Mouse (Mus musculus): ENCODE measurements around the gene Sh2b1. TPM values are rescaled to one million over a fixed set of nuclear protein-coding genes. Genes with fewer than 3 reads are reported as not detected.
A peak's percentile ranks its signal among the peaks of the same experiment; 100 is the strongest.

The Sh2b1 gene
- polyA plus RNA-seq, 1 experiment from 2014 or later, result 55.5 TPM

DNA sequence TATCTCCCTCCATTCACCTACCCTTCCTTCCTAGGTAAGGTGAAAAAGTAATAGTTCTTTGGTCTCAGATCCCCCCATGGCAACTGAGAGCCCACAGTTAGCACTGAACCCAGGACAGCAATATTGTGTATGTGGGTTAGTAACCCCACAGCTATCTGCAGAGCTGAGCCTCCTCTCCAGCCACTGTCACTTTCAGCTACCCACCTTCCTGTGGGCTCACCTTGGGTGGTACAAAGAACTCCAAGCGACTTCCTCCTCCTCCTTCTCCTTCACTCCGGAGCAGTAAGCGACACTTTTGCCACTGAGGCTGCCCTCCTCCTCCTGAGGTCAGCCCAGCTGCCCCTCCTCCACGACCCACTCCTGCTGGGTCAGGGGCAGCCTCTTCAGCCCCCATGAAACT is 3.4 kb downstream of the Sh2b1 start:
- ATAC-seq (ENCODE audit: insufficient read depth, low FRiP score, low TSS enrichment) (no peak), DNase-seq (ENCODE audit: low spot score) (no peak)
- no peaks in the 10 kb centered on the region for H3K9me3 ChIP-seq (ENCODE audit: control insufficient read depth, low read length)
- WGBS, result 86% methylated on average over 4 of the region's 4 CpGs
- no peak overlapping the region for H3K9ac ChIP-seq (ENCODE audit: low read length)
- H3K27ac ChIP-seq (ENCODE audit: low read depth, low read length), result no peak overlapping the region
- H3K4me1 ChIP-seq (ENCODE audit: control insufficient read depth, insufficient read depth, low read length), result peaks cover 13% of the 10 kb centered on the region
- H3K36me3 ChIP-seq (ENCODE audit: control insufficient read depth, insufficient read depth, low read length), result peaks cover 24% of the 10 kb centered on the region
- no peaks in the 10 kb centered on the region for H3K27me3 ChIP-seq (ENCODE audit: control insufficient read depth, insufficient read depth, low read length)
- H3K4me3 ChIP-seq (ENCODE audit: low read depth, low read length), result no peak overlapping the region
- no peak overlapping the region for H3K4me2 ChIP-seq (ENCODE audit: low read depth)

DNA sequence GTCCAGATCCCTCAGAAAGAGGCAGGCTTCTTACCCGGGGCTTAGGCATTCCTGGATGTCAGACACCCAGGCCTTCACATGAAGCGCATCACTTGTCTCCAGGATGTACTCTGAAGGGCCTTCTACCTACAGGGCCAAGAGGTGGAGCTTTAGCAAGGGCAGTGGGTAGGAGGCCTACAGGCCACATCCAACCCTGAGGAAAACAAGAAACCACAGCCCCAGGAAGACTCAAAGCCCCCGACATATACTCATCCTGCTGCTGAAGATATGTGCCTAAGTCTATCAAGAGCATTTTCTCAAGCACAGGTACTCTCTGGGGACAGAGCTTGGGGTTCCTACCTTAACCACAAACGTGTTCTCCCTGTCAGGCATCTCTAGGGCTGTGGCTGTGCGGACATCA is 3.9 kb downstream of the Sh2b1 start:
- H3K4me1 ChIP-seq (ENCODE audit: control insufficient read depth, insufficient read depth, low read length), result peaks cover 13% of the 10 kb centered on the region
- DNase-seq (ENCODE audit: low spot score) (no peak), ATAC-seq (ENCODE audit: insufficient read depth, low FRiP score, low TSS enrichment) (no peak)
- H3K9me3 ChIP-seq (ENCODE audit: control insufficient read depth, low read length), result no peaks in the 10 kb centered on the region
- H3K4me3 ChIP-seq (ENCODE audit: low read depth, low read length), result no peak overlapping the region
- H3K27ac ChIP-seq (ENCODE audit: low read depth, low read length), result no peak overlapping the region
- no peaks in the 10 kb centered on the region for H3K27me3 ChIP-seq (ENCODE audit: control insufficient read depth, insufficient read depth, low read length)
- H3K9ac ChIP-seq (ENCODE audit: low read length), result no peak overlapping the region
- 87% methylated on average over 5 of the region's 5 CpGs for WGBS
- peaks cover 24% of the 10 kb centered on the region for H3K36me3 ChIP-seq (ENCODE audit: control insufficient read depth, insufficient read depth, low read length)
- H3K4me2 ChIP-seq (ENCODE audit: low read depth), result no peak overlapping the region

DNA sequence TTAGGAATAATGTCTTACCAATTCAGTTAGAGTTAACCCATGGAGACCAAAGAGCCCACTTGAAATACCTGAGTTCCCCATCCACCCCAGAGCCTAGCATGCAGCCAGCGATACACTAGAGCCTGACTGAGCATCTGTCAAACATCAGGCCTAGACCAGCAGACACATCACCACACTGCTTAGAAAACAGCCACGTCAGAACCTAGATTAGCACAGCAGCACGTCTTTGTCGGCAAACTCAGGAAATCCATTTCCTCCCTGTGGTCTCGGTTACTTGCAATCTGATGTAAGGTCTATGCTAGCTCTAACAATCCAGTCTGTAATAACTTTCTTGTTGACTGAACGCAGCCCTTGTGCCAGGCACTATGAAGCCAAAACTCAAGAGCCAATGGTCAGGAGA is 5.1 kb downstream of the Sh2b1 start:
- H3K4me1 ChIP-seq (ENCODE audit: control insufficient read depth, insufficient read depth, low read length), result peaks cover 9% of the 10 kb centered on the region
- no peak overlapping the region for H3K9ac ChIP-seq (ENCODE audit: low read length)
- peaks cover 24% of the 10 kb centered on the region for H3K36me3 ChIP-seq (ENCODE audit: control insufficient read depth, insufficient read depth, low read length)
- H3K4me2 ChIP-seq (ENCODE audit: low read depth), result no peak overlapping the region
- ATAC-seq (ENCODE audit: insufficient read depth, low FRiP score, low TSS enrichment), result no peak
- no peaks in the 10 kb centered on the region for H3K27me3 ChIP-seq (ENCODE audit: control insufficient read depth, insufficient read depth, low read length)
- H3K4me3 ChIP-seq (ENCODE audit: low read depth, low read length), result no peak overlapping the region
- no peak for DNase-seq (ENCODE audit: low spot score)
- no peaks in the 10 kb centered on the region for H3K9me3 ChIP-seq (ENCODE audit: control insufficient read depth, low read length)
- no peak overlapping the region for H3K27ac ChIP-seq (ENCODE audit: low read depth, low read length)
- 92% methylated on average over 6 of the region's 6 CpGs for WGBS

DNA sequence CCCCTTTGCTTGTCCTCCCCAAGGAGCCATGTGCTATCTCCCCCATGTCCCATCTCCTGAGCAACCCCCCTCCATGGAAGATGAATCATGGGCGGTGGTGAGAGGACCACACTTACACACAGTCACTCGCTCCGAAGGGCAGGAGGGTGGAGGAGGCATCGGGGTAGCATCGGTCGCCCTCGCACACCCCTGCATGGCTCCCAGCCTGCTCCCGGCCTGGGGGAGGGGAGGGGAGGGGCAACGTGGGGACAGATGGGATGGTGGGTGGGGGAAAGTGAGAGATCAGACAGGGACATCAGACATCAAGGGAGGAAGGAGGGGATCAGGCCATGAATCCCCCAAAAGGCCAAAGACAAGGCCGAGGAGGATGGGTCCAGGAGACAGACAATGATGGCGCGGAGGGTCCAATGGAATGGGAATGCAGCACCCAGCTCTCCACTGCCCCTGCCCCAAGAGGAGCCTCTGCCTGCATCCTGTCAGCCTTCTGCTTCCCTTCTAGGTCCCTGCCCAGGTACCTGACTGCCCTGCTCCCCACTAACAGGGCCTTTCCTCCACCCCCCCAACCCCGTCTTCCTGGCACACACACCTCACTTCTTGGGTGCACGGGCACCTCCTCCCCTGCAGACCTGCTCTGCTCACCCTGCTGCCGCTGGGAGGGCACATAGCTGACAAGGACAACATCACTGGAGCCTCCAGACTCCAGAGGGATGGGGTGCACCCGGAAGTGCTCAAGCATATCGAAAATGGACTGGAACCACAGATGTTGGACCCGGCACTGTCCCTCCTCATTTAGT is 7.2 kb downstream of the Sh2b1 start:
- Histone ChIP-seq H3K9me3 (ENCODE audit: control insufficient read depth, low read length) (no peaks in the 10 kb centered on the region), H3K4me3 (ENCODE audit: low read depth, low read length) (no peak overlapping the region), H3K27me3 (ENCODE audit: control insufficient read depth, insufficient read depth, low read length) (no peaks in the 10 kb centered on the region), H3K36me3 (ENCODE audit: control insufficient read depth, insufficient read depth, low read length) (peaks cover 24% of the 10 kb centered on the region), H3K27ac (ENCODE audit: low read depth, low read length) (no peak overlapping the region), H3K4me2 (ENCODE audit: low read depth) (no peak overlapping the region), H3K4me1 (ENCODE audit: control insufficient read depth, insufficient read depth, low read length) (no peaks in the 10 kb centered on the region), H3K9ac (ENCODE audit: low read length) (no peak overlapping the region)
- WGBS, result 90% methylated on average over 18 of the region's 18 CpGs
- ATAC-seq (ENCODE audit: insufficient read depth, low FRiP score, low TSS enrichment) (no peak), DNase-seq (ENCODE audit: low spot score) (no peak)

DNA sequence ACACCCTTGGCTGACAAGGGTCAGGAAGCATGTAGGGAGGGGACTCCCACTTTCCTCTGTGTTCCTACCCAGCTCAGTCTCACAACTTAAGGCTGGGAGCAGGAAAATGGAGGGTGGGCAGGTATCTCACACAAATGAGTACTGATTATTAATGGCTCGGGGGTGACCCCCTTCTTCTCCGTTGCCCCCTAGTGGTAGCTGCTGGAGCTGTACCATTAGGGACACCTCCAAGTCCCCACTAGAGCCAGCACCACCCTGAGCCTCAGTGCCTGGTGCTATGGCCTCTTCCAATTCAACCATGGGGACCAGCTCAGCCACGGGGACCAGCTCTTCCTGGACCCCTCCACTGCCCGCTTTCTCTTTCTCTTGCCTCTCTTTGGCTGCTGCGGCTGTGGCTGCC is 8.0 kb downstream of the Sh2b1 start:
- Histone ChIP-seq H3K4me1 (ENCODE audit: control insufficient read depth, insufficient read depth, low read length) (no peaks in the 10 kb centered on the region), H3K27ac (ENCODE audit: low read depth, low read length) (no peak overlapping the region), H3K27me3 (ENCODE audit: control insufficient read depth, insufficient read depth, low read length) (no peaks in the 10 kb centered on the region), H3K36me3 (ENCODE audit: control insufficient read depth, insufficient read depth, low read length) (peaks cover 24% of the 10 kb centered on the region), H3K4me2 (ENCODE audit: low read depth) (no peak overlapping the region), H3K9ac (ENCODE audit: low read length) (no peak overlapping the region), H3K4me3 (ENCODE audit: low read depth, low read length) (no peak overlapping the region), H3K9me3 (ENCODE audit: control insufficient read depth, low read length) (no peaks in the 10 kb centered on the region)
- DNase-seq (ENCODE audit: low spot score) (peak; percentile 44), ATAC-seq (ENCODE audit: insufficient read depth, low FRiP score, low TSS enrichment) (no peak; the same call in 1 of the 2 replicates)
- 75% methylated on average over 5 of the region's 5 CpGs for WGBS

DNA sequence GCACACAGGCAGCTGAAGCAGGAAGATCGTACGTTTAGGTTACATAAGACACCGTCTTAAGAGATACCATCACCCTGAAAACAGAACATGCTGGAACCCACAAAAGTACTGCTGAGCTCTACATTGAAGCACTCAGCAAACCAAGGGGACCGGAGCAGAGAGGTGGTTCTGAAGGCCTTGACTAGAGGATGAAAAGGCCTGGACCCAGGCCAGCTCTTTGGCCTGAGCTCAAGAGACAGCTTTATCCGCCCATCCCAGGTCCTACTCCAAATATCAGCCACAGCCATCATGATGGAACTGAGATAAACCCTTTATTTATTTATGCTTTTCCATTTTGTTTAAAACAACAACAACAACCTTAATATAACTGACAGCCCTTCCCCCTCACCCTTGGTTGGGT is 8.5 kb downstream of the Sh2b1 start:
- Histone ChIP-seq H3K27ac (ENCODE audit: low read depth, low read length) (no peak overlapping the region), H3K9me3 (ENCODE audit: control insufficient read depth, low read length) (no peaks in the 10 kb centered on the region), H3K27me3 (ENCODE audit: control insufficient read depth, insufficient read depth, low read length) (no peaks in the 10 kb centered on the region), H3K4me1 (ENCODE audit: control insufficient read depth, insufficient read depth, low read length) (no peaks in the 10 kb centered on the region), H3K36me3 (ENCODE audit: control insufficient read depth, insufficient read depth, low read length) (peaks cover 20% of the 10 kb centered on the region), H3K4me2 (ENCODE audit: low read depth) (no peak overlapping the region), H3K4me3 (ENCODE audit: low read depth, low read length) (no peak overlapping the region), H3K9ac (ENCODE audit: low read length) (no peak overlapping the region)
- ATAC-seq (ENCODE audit: insufficient read depth, low FRiP score, low TSS enrichment), result no peak
- no peak for DNase-seq (ENCODE audit: low spot score)
- WGBS, result 94% methylated on average over 5 of the region's 5 CpGs

DNA sequence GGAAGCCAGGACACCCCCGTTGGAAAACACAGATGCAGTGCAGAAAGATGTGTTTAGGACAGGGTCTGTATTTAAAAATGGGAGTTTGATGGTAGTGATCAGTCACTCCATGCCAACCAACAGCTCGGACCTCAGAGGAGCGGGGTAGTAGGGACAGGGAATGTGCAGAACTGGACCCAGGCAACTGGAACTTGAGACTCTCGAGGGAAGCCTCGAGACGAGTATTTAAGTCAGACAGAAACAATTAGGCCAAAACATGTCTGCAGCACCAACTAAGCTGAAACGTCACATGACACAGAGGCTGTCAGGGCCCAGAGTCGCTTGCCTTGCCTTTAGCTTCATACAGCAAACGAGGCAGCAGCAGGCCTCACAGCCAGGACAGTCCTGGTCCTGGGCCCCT is 9.1 kb downstream of the Sh2b1 start:
- 84% methylated on average over 9 of the region's 9 CpGs for WGBS

DNA sequence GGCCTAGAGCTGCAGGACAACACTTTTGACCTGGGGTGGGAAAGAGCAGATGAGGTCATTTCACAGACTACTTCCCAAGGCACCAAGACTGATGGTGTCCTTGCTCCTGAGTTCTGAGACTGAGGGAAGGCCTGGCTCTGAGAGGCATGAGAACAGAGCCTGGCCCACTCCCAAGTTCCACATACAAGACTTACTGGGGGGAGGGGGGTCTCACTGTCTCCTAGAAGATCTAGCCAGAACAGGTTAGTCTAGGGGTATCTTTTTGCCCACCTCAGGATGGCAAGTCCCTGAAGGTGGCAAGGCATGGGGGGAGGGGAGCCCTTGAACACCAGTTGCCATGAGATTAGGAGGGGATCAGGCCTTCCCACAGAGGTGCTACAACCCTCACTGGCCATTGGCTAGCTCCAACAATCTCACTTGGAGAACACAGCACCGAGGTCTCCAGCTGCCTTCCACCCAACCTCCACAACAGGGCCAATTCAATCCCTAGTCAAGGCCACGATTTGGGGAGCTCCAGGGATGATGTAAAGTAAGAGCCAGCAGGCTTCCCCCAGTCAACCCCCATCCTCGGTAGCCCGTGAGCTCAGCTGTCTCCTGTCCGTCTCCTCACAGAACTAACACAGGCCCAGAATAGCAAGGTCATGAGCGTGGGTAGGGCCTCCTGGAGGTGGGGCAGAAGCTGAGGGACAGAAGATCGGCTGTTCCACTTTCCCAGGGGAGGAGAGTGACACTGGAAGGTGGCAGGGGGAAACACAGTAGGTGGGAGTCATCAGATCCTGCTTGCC is 9.8 kb downstream of the Sh2b1 start:
- WGBS, result 63% methylated on average over 7 of the region's 7 CpGs
- Histone ChIP-seq H3K4me2 (ENCODE audit: low read depth) (no peak overlapping the region), H3K4me1 (ENCODE audit: control insufficient read depth, insufficient read depth, low read length) (no peaks in the 10 kb centered on the region), H3K27me3 (ENCODE audit: control insufficient read depth, insufficient read depth, low read length) (no peaks in the 10 kb centered on the region), H3K4me3 (ENCODE audit: low read depth, low read length) (no peak overlapping the region), H3K27ac (ENCODE audit: low read depth, low read length) (no peak overlapping the region), H3K9ac (ENCODE audit: low read length) (no peak overlapping the region), H3K36me3 (ENCODE audit: control insufficient read depth, insufficient read depth, low read length) (peaks cover 13% of the 10 kb centered on the region), H3K9me3 (ENCODE audit: control insufficient read depth, low read length) (no peaks in the 10 kb centered on the region)
- ATAC-seq (ENCODE audit: insufficient read depth, low FRiP score, low TSS enrichment) (no peak), DNase-seq (ENCODE audit: low spot score) (no peak)

More for the DNA sequence above, 9.1 kb downstream of the Sh2b1 start:
- no peak for ATAC-seq (ENCODE audit: insufficient read depth, low FRiP score, low TSS enrichment)
- no peak overlapping the region for H3K4me2 ChIP-seq (ENCODE audit: low read depth)
- DNase-seq (ENCODE audit: low spot score), result no peak
- H3K36me3 ChIP-seq (ENCODE audit: control insufficient read depth, insufficient read depth, low read length), result peaks cover 17% of the 10 kb centered on the region
- H3K27ac ChIP-seq (ENCODE audit: low read depth, low read length), result no peak overlapping the region
- no peak overlapping the region for H3K9ac ChIP-seq (ENCODE audit: low read length)
- H3K9me3 ChIP-seq (ENCODE audit: control insufficient read depth, low read length), result no peaks in the 10 kb centered on the region
- no peaks in the 10 kb centered on the region for H3K4me1 ChIP-seq (ENCODE audit: control insufficient read depth, insufficient read depth, low read length)
- H3K27me3 ChIP-seq (ENCODE audit: control insufficient read depth, insufficient read depth, low read length), result no peaks in the 10 kb centered on the region
- no peak overlapping the region for H3K4me3 ChIP-seq (ENCODE audit: low read depth, low read length)

DNA sequence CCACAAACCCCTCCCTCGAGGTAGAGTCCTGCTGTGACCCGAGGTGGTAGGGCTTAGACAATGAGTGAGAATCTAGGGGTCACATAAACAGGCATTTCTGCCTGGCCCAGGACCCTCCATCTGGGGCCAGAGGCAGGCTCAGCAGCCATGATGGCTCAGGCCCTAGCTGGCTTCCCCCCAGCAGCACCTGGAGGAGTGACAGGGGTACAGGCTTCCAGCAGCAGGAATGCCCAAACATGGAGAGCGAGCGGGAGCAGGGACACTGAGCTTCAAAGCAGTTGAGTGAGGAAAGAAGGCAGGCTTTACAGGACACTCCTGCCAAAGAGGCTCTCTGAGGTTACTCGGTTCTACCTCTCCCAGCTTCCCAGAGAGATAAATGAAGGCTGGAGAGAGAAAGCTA is 10.4 kb downstream of the Sh2b1 start:
- Histone ChIP-seq H3K4me1 (ENCODE audit: control insufficient read depth, insufficient read depth, low read length) (no peaks in the 10 kb centered on the region), H3K9me3 (ENCODE audit: control insufficient read depth, low read length) (no peaks in the 10 kb centered on the region), H3K4me2 (ENCODE audit: low read depth) (no peak overlapping the region), H3K4me3 (ENCODE audit: low read depth, low read length) (no peak overlapping the region), H3K27me3 (ENCODE audit: control insufficient read depth, insufficient read depth, low read length) (no peaks in the 10 kb centered on the region), H3K27ac (ENCODE audit: low read depth, low read length) (no peak overlapping the region), H3K36me3 (ENCODE audit: control insufficient read depth, insufficient read depth, low read length) (peaks cover 13% of the 10 kb centered on the region), H3K9ac (ENCODE audit: low read length) (no peak overlapping the region)
- 40% methylated on average over 5 of the region's 5 CpGs for WGBS
- DNase-seq (ENCODE audit: low spot score), result no peak
- no peak for ATAC-seq (ENCODE audit: insufficient read depth, low FRiP score, low TSS enrichment)

Data from neural tube, embryonic 11.5 days (tissue).